Mouse (Mus musculus): ENCODE results near the gene Pidd1. TPM values are rescaled to one million over a fixed set of nuclear protein-coding genes. Genes with fewer than 3 reads are reported as not detected.

Gene Pidd1
- total RNA-seq, 2 experiments from 2014 or later = 7.5 to 64.8 TPM

- ATAC-seq (replicated peaks; ENCODE audit: low FRiP score, low TSS enrichment, poor library complexity, severe bottlenecking) = peak; percentile 62
Observed at GRCm38 (mm10) chr7:141475011-141475804, 31.4 kb upstream of the Pidd1 start, which contains the start of the genes Polr2l and Tspan4. TSS of gene Polr2l (minus strand) at chr7:141475132. TSS of gene Tspan4 (plus strand) at chr7:141475240.

- no peak for ATAC-seq (replicated peaks; ENCODE audit: low FRiP score, low TSS enrichment, poor library complexity, severe bottlenecking)
Observed at GRCm38 (mm10) chr7:141474160-141474559, 30.3 kb upstream of the Pidd1 start.

GRCm38 (mm10) chr7:141472763-141473162 is 28.9 kb upstream of the Pidd1 start:
- ATAC-seq (replicated peaks; ENCODE audit: low FRiP score, low TSS enrichment, poor library complexity, severe bottlenecking) = no peak

GRCm38 (mm10) chr7:141472226-141472625 is 28.4 kb upstream of the Pidd1 start:
- no peak for ATAC-seq (replicated peaks; ENCODE audit: low FRiP score, low TSS enrichment, poor library complexity, severe bottlenecking)

- ATAC-seq (replicated peaks; ENCODE audit: low FRiP score, low TSS enrichment, poor library complexity, severe bottlenecking) = no peak
Observed at GRCm38 (mm10) chr7:141471236-141471635, 27.4 kb upstream of the Pidd1 start.

GRCm38 (mm10) chr7:141470637-141470944 is 26.8 kb upstream of the Pidd1 start:
- no peak for ATAC-seq (replicated peaks; ENCODE audit: low FRiP score, low TSS enrichment, poor library complexity, severe bottlenecking)

GRCm38 (mm10) chr7:141469901-141470636 is 26.2 kb upstream of the Pidd1 start:
- ATAC-seq (replicated peaks; ENCODE audit: low FRiP score, low TSS enrichment, poor library complexity, severe bottlenecking) = no peak

- no peak for ATAC-seq (replicated peaks; ENCODE audit: low FRiP score, low TSS enrichment, poor library complexity, severe bottlenecking)
Observed at GRCm38 (mm10) chr7:141469352-141469751, 25.5 kb upstream of the Pidd1 start.

- peak; percentile 73 for ATAC-seq (replicated peaks; ENCODE audit: low FRiP score, low TSS enrichment, poor library complexity, severe bottlenecking)
Observed at GRCm38 (mm10) chr7:141468522-141469211, 24.8 kb upstream of the Pidd1 start.

GRCm38 (mm10) chr7:141468164-141468521 is 24.3 kb upstream of the Pidd1 start:
- no peak for ATAC-seq (replicated peaks; ENCODE audit: low FRiP score, low TSS enrichment, poor library complexity, severe bottlenecking)

- ATAC-seq (replicated peaks; ENCODE audit: low FRiP score, low TSS enrichment, poor library complexity, severe bottlenecking) = peak; percentile 53
Observed at GRCm38 (mm10) chr7:141467230-141468030, 23.6 kb upstream of the Pidd1 start, which contains the start of gene Cd151. TSS of gene Cd151 (plus strand) at chr7:141467392.

- no peak for ATAC-seq (replicated peaks; ENCODE audit: low FRiP score, low TSS enrichment, poor library complexity, severe bottlenecking)
Observed at GRCm38 (mm10) chr7:141466607-141467148, 22.9 kb upstream of the Pidd1 start.

- ATAC-seq (replicated peaks; ENCODE audit: low FRiP score, low TSS enrichment, poor library complexity, severe bottlenecking) = no peak
Observed at GRCm38 (mm10) chr7:141466045-141466394, 22.2 kb upstream of the Pidd1 start.

GRCm38 (mm10) chr7:141465388-141466044 is 21.7 kb upstream of the Pidd1 start:
- no peak for ATAC-seq (replicated peaks; ENCODE audit: low FRiP score, low TSS enrichment, poor library complexity, severe bottlenecking)

- ATAC-seq (replicated peaks; ENCODE audit: low FRiP score, low TSS enrichment, poor library complexity, severe bottlenecking) = no peak
Observed at GRCm38 (mm10) chr7:141464603-141465201, 20.9 kb upstream of the Pidd1 start.

GRCm38 (mm10) chr7:141463824-141464602 is 20.2 kb upstream of the Pidd1 start:
- ATAC-seq (replicated peaks; ENCODE audit: low FRiP score, low TSS enrichment, poor library complexity, severe bottlenecking) = no peak

- ATAC-seq (replicated peaks; ENCODE audit: low FRiP score, low TSS enrichment, poor library complexity, severe bottlenecking) = no peak
Observed at GRCm38 (mm10) chr7:141462333-141462821, 18.6 kb upstream of the Pidd1 start.
